Mouse (Mus musculus) lung, postnatal 25 days (tissue): Measurements from ENCODE around the gene Vmn2r70.

Experiments used
- DNase-seq: peaks from one replicate; pipeline ENCODE4 v3.0.0; 2022; ENCODE audit warnings: low spot score

Vmn2r70 gene

GRCm38 (mm10) chr7:85569092-85569491 lies at the start of gene Vmn2r70:
TSS of gene Vmn2r70 (minus strand) at chr7:85569192.
- no peak for DNase-seq

- no peak for DNase-seq
These were observed 6.2 kb downstream of the Vmn2r70 start, which contains the start of gene Vmn2r71 for GRCm38 (mm10) chr7:85562787-85563186. TSS of gene Vmn2r71 (plus strand) at chr7:85563087.

DNA sequence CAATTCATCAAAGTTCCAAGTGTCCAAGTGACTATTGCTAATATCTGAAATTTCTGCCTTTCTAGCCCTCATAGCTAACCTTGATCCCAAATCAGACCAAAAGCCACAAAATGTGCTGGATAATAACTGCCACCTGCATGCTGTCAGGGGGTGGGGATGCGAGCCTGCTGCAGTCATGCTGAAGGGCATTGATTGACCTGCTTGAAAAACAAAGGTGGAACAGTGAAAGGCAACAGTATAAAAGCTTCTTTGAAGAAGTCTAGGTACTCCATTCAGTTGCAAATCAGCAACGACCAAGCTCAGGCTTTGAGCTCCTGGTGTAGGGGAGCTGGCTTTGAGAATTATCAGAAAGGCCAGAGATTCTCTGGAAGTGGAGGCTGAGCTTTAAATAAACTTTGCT lies 25.9 kb downstream of the Vmn2r70 start:
- no peak for DNase-seq

GRCm38 (mm10) chr7:85542108-85542507 lies 26.9 kb downstream of the Vmn2r70 start:
- DNase-seq = no peak
